Mouse (Mus musculus): Measurements from ENCODE around the gene Pigv. TPM values are rescaled to one million over a fixed set of nuclear protein-coding genes. Genes with fewer than 3 reads are reported as not detected.
"Not testable (repeated sequence)": the region's sequence is repeated elsewhere in the genome, so short reads cannot be mapped to it uniquely, and the experiment has no call there.

Gene Pigv
- total and polyA plus RNA-seq, 3 experiments: 7.9 to 12.0 TPM; not detected in 1

DNA sequence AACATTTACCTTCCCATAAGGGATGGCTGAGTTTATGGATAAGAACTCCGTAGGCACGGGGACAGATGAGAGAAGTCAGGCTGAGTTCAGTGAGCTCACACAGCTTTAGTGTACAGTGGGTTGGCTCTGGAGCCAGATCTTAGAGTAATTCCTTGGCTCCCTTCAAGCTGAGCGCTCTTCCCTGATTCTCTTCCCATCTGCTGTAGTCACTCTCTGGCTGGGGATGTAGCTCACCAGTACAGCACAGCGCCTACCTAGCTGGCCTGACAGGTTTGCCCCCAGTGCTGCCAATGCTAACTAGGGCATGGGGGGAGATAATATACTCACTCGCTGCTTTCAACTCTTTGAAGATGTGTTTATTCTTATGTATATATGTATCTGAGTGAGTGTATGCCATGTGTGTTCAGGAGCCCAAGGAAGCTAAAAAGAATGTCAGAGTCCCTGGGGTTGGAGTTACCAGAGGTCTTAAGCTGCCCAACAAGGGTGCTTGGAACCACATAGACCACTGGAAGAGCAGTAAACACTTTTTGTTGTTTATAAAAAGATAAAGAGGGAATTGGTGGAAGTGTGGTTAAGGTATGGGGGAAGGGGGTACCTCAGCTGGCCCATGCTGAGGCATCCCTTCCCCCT is 14.5 kb downstream of the Pigv start:
- Histone ChIP-seq H3K79me2 (ENCODE audit: control insufficient read depth, insufficient read depth, low read length, poor library complexity) (no peaks in the 10 kb centered on the region; the same call in 1 of the 2 replicates), H3K9me3 (replicated peaks; ENCODE audit: insufficient read depth, low read length) (no peaks in the 10 kb centered on the region), H3K27ac (ENCODE audit: control insufficient read depth, low read depth, low read length) (no peak overlapping the region), H3K36me3 (ENCODE audit: control insufficient read depth in 1 of 2, insufficient read depth in 2 of 2, low read length in 2 of 2) (peaks cover 0 to 2% of the 10 kb centered on the region in 2 experiments; a peak in 2 of 4 replicates), H3K4me1 (ENCODE audit: control insufficient read depth in 1 of 2, insufficient read depth in 2 of 2, low read length in 2 of 2) (peaks cover under 1 to 14% of the 10 kb centered on the region in 2 experiments; a peak in 3 of 4 replicates), H3K4me3 (ENCODE audit: control insufficient read depth in 1 of 2, insufficient read depth in 1 of 2, low read depth in 2 of 2, low read length in 2 of 2) (no peak overlapping the region), H3K9ac (ENCODE audit: control insufficient read depth, low read depth, low read length, poor library complexity, severe bottlenecking) (no peak overlapping the region), H3K27me3 (ENCODE audit: control insufficient read depth in 1 of 2, insufficient read depth in 2 of 2, low read length in 2 of 2) (no peaks in the 10 kb centered on the region)
- no peak for DNase-seq (ENCODE audit: low read depth, low spot score)
- TF ChIP-seq TBP (IDR thresholded peaks at IDR 0.05; ENCODE audit: low read depth, low read length): no peak

DNA sequence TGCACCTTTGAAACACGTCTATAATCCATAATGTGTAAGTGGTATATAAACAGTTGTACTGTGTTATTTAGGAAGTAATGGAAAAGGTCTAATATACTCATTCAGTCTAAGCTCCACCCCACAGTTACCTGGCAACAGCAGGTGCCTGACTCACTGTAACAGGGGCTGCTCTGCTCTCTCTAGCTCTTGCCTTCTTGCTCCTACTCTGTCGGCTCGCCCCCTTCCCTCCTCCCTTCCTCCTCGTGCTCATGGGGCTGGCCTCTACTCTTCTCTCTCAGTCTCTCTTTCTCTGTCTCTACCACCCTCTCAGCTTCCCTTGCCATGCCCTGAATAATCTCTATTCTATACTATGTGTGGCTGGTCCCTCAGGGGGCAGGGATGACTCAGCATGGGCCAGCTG is 15.4 kb downstream of the Pigv start:
- H3K9me3 ChIP-seq (replicated peaks; ENCODE audit: insufficient read depth, low read length): no peaks in the 10 kb centered on the region
- TF ChIP-seq ETS1 (IDR thresholded peaks at IDR 0.05; ENCODE audit: low read depth, low read length): no peak
- H3K36me3 ChIP-seq (ENCODE audit: control insufficient read depth in 1 of 2, insufficient read depth in 2 of 2, low read length in 2 of 2): peaks cover 0 to 2% of the 10 kb centered on the region in 2 experiments; a peak in 2 of 4 replicates
- H3K4me3 ChIP-seq (ENCODE audit: control insufficient read depth in 1 of 2, insufficient read depth in 1 of 2, low read depth in 2 of 2, low read length in 2 of 2): no peak overlapping the region
- H3K79me2 ChIP-seq (ENCODE audit: control insufficient read depth, insufficient read depth, low read length, poor library complexity): no peaks in the 10 kb centered on the region; the same call in 1 of the 2 replicates
- no peak for DNase-seq (ENCODE audit: low read depth, low spot score)
- H3K4me1 ChIP-seq (ENCODE audit: control insufficient read depth in 1 of 2, insufficient read depth in 2 of 2, low read length in 2 of 2): peaks cover 0 to 14% of the 10 kb centered on the region in 2 experiments; a peak in 3 of 4 replicates
- no peak overlapping the region for H3K9ac ChIP-seq (ENCODE audit: control insufficient read depth, low read depth, low read length, poor library complexity, severe bottlenecking)
- no peaks in the 10 kb centered on the region for H3K27me3 ChIP-seq (ENCODE audit: control insufficient read depth in 1 of 2, insufficient read depth in 2 of 2, low read length in 2 of 2)
- H3K27ac ChIP-seq (ENCODE audit: control insufficient read depth, low read depth, low read length): no peak overlapping the region

DNA sequence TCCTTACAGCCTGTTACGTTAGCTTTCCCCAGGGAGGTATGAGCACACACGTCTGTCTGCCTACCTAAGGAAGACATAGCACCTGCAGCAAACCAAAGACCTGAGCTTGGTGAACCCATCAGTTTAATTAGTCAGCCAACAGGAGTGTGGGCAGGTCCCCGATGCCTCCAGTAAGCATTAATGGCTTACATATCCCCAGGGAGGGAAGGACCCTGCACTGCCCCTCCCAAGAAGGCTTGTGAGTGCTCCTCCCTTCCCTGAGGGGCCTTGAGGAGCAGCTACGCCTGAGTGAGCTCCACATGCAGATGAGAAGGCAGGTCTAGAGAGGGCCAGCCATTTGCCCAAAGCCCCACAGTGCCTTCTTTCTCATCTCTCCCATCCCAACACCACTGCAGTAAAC is 16.2 kb downstream of the Pigv start:
- no peaks in the 10 kb centered on the region for H3K9me3 ChIP-seq (replicated peaks; ENCODE audit: insufficient read depth, low read length)
- peaks cover 0 to 14% of the 10 kb centered on the region in 2 experiments; a peak in 3 of 4 replicates for H3K4me1 ChIP-seq (ENCODE audit: control insufficient read depth in 1 of 2, insufficient read depth in 2 of 2, low read length in 2 of 2)
- H3K4me3 ChIP-seq (ENCODE audit: control insufficient read depth in 1 of 2, insufficient read depth in 1 of 2, low read depth in 2 of 2, low read length in 2 of 2): no peak overlapping the region
- H3K9ac ChIP-seq (ENCODE audit: control insufficient read depth, low read depth, low read length, poor library complexity, severe bottlenecking): no peak overlapping the region
- no peaks in the 10 kb centered on the region; the same call in 1 of the 2 replicates for H3K79me2 ChIP-seq (ENCODE audit: control insufficient read depth, insufficient read depth, low read length, poor library complexity)
- no peaks in the 10 kb centered on the region for H3K27me3 ChIP-seq (ENCODE audit: control insufficient read depth in 1 of 2, insufficient read depth in 2 of 2, low read length in 2 of 2)
- no peak overlapping the region for H3K27ac ChIP-seq (ENCODE audit: control insufficient read depth, low read depth, low read length)
- DNase-seq (ENCODE audit: low read depth, low spot score): no peak
- TF ChIP-seq ZC3H11A (IDR thresholded peaks at IDR 0.05; ENCODE audit: low read depth, low read length) (no peak), USF1 (IDR thresholded peaks at IDR 0.05; ENCODE audit: low read depth, low read length) (no peak), MYB (IDR thresholded peaks at IDR 0.05; ENCODE audit: low read depth, low read length) (no peak), MAFK (IDR thresholded peaks at IDR 0.05; ENCODE audit: borderline replicate concordance, low read depth, low read length) (no peak)
- H3K36me3 ChIP-seq (ENCODE audit: control insufficient read depth in 1 of 2, insufficient read depth in 2 of 2, low read length in 2 of 2): peaks cover 0 to 2% of the 10 kb centered on the region in 2 experiments; a peak in 2 of 4 replicates

DNA sequence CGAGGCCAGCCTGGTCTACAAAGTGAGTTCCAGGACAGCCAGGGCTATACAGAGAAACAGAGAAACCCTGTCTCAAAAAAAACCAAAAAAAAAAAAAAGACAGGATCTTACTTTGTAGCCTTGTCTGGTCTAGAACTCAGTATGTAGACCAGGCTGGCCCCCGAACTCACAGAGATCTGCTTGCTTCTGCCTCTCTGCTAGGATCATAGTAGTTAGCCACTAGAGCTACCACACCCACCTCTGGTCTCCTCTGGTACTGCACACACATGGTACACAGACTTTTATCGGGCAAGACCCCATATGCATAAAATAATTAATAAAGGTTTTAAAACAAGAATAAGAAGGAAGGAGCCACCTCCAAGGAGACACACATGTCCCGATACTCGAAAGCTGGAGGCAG is 18.4 kb downstream of the Pigv start:
- not testable (repeated sequence) for H3K36me3 ChIP-seq (ENCODE audit: control insufficient read depth in 1 of 2, insufficient read depth in 2 of 2, low read length in 2 of 2); H3K79me2 ChIP-seq (ENCODE audit: control insufficient read depth, insufficient read depth, low read length, poor library complexity); H3K9me3 ChIP-seq (replicated peaks; ENCODE audit: insufficient read depth, low read length); H3K4me1 ChIP-seq (ENCODE audit: control insufficient read depth in 1 of 2, insufficient read depth in 2 of 2, low read length in 2 of 2); H3K9ac ChIP-seq (ENCODE audit: control insufficient read depth, low read depth, low read length, poor library complexity, severe bottlenecking); DNase-seq (ENCODE audit: low read depth, low spot score); H3K4me3 ChIP-seq (ENCODE audit: control insufficient read depth in 1 of 2, insufficient read depth in 1 of 2, low read depth in 2 of 2, low read length in 2 of 2); H3K27me3 ChIP-seq (ENCODE audit: control insufficient read depth in 1 of 2, insufficient read depth in 2 of 2, low read length in 2 of 2); H3K27ac ChIP-seq (ENCODE audit: control insufficient read depth, low read depth, low read length)
- peak in 1 of 3 experiments; percentile 8; a peak in 2 of 6 replicates for TF ChIP-seq CTCF (IDR thresholded peaks at IDR 0.05 in 2 of 3, conservative IDR thresholded peaks at IDR 0.05 in 1 of 3; ENCODE audit: control insufficient read depth in 1 of 3, insufficient read depth in 1 of 3, low read depth in 2 of 3, low read length in 3 of 3, poor library complexity in 1 of 3, severe bottlenecking in 1 of 3)
